ENCODE assay signal across 14 mouse cellular contexts in the genomic region with DNA sequence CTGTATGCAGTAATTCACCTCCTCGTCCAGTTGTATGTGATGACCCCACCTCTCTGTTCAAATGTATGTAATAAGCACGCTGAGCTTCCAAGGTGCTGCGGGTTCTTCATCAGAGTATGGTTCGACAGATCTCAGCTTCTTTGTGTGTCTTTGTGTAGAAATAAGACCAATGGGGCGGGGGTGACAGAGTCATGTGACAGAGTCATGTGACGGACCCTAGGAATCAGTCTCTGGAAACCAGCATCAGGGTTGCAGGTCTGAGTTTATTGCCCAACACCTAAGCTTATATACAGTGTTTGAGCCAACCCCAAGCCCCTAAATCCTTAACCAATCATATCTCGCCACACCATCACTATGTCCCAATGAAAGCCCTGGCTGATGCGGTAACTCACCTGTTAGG.
"Had no signal": no experiment of that assay in that cellular context is flagged by ENCODE, and none has a peak within 500 bp of the region (broad histone marks: within the 10 kb centered on the region; RNA-seq: fewer than 3 reads in every experiment).

No protein-coding gene starts in this region.

- H3K9me3 ChIP-seq: liver, embryonic 15.5 days; midbrain, embryonic 10.5 days; neural tube, embryonic 12.5 days; stomach, embryonic 15.5 days had no signal

- DNase-seq: liver, postnatal 0 days; lung, embryonic 14.5 days; lung, postnatal 10 days; lung, postnatal 4 days; midbrain, embryonic 14.5 days; right cerebral cortex, postnatal 14 days; thymus, adult 2 months; thymus, postnatal 25 days; thymus, postnatal 4 days had no signal

- H3K4me2 ChIP-seq: liver, embryonic 15.5 days; lung, embryonic 14.5 days; neural tube, embryonic 12.5 days; stomach, embryonic 15.5 days had no signal

- H3K4me3 ChIP-seq: liver, embryonic 15.5 days; midbrain, embryonic 10.5 days; neural tube, embryonic 12.5 days; stomach, embryonic 15.5 days had no signal

- H3K36me3 ChIP-seq: liver, embryonic 15.5 days; midbrain, embryonic 10.5 days; neural tube, embryonic 12.5 days; stomach, embryonic 15.5 days had no signal

- H3K27me3 ChIP-seq: stomach, embryonic 15.5 days had no signal

- H3K27ac ChIP-seq: liver, embryonic 15.5 days; midbrain, embryonic 10.5 days; neural tube, embryonic 12.5 days; stomach, embryonic 15.5 days; stomach, postnatal 0 days had no signal

- H3K9ac ChIP-seq: liver, embryonic 15.5 days; liver, postnatal 0 days; lung, embryonic 14.5 days; neural tube, embryonic 12.5 days; stomach, embryonic 15.5 days had no signal

- H3K4me1 ChIP-seq: neural tube, embryonic 12.5 days; stomach, embryonic 15.5 days had no signal
